Mouse (Mus musculus) forelimb bud, embryonic 11.5 days (tissue): Measurements from ENCODE around the gene Enox1.
"Not testable (repeated sequence)": the region's sequence is repeated elsewhere in the genome, so short reads cannot be mapped to it uniquely, and the experiment has no call there.

Experiments
- DNase-seq: peaks from one replicate; pipeline ENCODE4 v3.0.0-alpha.2; 2012; ENCODE audit warnings: low read depth, low spot score

The Enox1 gene

GRCm38 (mm10) chr14:77509924-77510323 is 353.4 kb downstream of the Enox1 start:
- no peak for DNase-seq

GRCm38 (mm10) chr14:77511137-77511870 is 354.7 kb downstream of the Enox1 start:
- DNase-seq: no peak

- DNase-seq: no peak
Observed at GRCm38 (mm10) chr14:77518017-77518416, 361.5 kb downstream of the Enox1 start.

- no peak for DNase-seq
Observed at GRCm38 (mm10) chr14:77518941-77519695, 362.6 kb downstream of the Enox1 start.

DNA sequence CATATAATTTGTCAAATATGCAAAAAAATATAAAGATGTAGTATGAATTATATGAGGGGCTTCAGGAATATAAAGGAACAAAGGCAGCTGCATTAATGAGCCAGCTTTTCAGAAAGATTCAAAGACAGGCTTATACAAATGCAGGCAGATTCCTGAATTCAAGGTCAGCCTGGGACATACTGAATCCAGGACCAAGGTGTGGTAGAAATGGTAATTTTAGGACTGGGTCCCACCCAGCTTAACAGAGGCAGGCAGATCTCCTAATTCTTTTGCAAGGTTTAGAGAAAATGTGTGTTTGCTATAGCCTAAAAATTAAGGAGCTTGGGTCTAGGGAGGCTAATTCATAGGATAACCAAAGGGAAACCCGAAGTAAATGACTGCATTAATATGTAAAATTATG is 363.1 kb downstream of the Enox1 start:
- DNase-seq: no peak

- no peak for DNase-seq
Observed at GRCm38 (mm10) chr14:77524303-77524702, 367.7 kb downstream of the Enox1 start.

DNA sequence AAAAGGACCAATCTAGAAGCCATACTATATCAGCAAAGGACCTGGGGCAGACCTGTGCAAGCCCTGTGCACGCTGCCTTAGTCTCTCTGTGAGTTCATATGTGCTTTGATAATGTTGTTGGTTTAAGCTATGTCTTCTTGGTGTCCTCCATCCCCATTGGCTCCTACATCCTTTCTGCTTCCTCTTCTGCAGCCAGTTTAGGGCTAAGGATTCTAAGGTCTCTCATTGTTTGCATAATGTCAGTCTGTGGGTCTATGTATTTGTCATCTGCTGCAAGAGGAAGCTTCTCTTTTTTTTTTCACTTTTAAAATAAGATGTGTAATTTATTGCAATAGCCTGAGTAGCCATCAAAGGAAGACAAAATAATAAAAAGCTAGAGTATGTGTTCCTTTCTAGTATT is 369.7 kb downstream of the Enox1 start:
- DNase-seq: no peak

DNA sequence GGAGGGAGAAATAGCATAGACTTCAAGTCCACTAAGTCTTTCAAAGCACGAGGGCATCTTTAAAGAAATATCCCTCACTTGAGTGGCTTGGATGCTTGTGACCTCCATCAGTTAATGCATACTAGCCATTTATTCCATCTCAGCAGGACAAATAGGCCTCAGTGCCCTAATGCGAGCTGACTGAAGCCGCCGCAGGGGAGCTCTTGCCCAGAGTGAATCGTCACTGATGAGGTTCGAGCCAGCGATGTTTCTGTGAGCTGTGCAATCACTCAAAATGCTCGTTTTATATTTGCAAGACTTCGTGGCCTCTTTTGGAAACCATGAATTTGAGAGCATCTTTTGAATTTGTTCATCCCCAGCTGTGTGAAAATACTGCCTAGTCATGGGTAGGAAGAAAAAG is 372.6 kb downstream of the Enox1 start:
- no peak for DNase-seq

DNA sequence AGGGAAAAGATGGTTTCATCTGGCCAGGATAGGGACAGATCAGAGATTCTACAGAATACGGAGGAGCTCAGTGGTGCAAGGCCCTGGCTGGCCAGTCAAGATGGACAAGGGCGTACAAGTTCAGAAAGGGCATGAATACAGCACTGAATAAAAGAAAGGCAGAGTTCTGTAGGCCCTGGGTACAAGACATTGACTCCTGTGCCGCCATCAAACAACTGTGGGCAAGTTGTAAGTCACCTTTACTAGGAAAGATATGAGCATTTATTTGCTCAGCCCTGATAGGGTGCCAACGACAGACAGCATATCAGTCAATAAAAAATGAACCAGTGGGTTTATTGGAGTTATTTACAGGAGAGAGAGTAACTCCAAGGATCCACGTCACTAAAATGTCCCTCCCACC is 373.1 kb downstream of the Enox1 start:
- DNase-seq: no peak

GRCm38 (mm10) chr14:77533638-77534037 is 377.1 kb downstream of the Enox1 start:
- no peak for DNase-seq

- DNase-seq: no peak
Observed at GRCm38 (mm10) chr14:77534120-77534519, 377.6 kb downstream of the Enox1 start.

DNA sequence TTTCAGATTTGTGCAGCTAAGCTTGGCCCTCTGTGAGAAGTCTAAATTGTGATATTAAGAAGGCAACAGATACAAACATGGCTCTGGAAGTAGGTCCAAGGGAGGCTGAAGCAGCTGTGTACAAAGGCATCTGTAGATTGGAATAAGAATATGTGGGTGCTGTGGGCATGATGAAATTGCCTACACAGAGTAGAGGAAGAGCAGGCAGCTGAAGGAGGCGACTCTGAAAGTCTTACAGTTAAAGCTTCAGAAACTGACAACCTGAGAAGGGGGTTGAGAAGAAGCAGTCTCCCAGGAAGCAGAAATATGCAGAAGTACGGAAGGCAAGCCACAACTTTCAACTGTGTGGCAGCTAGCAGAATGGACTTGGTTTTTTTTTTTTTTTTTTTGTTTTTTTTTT is 380.0 kb downstream of the Enox1 start:
- DNase-seq: no peak

DNA sequence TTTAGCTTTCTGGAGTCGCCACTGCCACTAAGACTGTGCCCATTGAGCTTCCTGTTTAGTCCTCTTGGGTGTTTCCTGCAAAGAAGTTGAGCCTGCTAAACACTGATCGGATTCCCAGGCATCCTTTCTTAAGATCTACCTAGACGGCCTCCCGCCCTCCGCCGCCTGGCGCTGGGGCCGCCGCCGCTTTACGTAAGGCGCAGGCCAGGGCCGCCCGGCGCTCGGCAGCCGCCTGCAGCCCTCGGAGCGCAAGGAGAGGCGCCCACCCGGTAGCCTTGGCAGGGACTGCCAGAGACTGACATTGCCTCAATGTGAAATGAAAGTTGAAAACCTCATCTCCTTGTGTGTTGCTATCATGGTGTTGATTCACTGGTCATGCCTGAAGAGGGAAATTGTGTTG is 383.0 kb downstream of the Enox1 start:
- DNase-seq: not testable (repeated sequence)

GRCm38 (mm10) chr14:77541925-77542324 is 385.4 kb downstream of the Enox1 start:
- no peak for DNase-seq

- DNase-seq: no peak
Observed at GRCm38 (mm10) chr14:77546531-77547274, 390.1 kb downstream of the Enox1 start.

DNA sequence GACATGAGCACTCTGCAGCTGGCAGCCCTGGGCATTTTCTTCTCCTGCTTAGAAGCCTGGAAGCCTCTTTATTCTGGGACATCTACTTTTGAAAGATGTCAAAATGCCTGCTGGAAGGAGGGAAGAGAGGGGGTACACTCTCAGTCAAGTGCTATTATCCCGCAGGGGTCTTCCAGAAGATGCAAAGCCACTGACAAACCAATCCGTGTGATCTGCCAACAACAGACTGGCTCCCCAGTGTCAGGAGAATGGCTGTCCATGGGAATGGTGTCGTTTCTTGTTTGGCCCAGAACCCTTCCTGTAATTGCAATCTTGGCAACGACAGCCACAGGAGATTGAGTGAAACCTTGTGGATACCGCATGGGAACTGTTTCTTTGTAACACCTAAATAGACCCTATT is 390.8 kb downstream of the Enox1 start:
- no peak for DNase-seq

GRCm38 (mm10) chr14:77548963-77549362 is 392.4 kb downstream of the Enox1 start:
- no peak for DNase-seq

DNA sequence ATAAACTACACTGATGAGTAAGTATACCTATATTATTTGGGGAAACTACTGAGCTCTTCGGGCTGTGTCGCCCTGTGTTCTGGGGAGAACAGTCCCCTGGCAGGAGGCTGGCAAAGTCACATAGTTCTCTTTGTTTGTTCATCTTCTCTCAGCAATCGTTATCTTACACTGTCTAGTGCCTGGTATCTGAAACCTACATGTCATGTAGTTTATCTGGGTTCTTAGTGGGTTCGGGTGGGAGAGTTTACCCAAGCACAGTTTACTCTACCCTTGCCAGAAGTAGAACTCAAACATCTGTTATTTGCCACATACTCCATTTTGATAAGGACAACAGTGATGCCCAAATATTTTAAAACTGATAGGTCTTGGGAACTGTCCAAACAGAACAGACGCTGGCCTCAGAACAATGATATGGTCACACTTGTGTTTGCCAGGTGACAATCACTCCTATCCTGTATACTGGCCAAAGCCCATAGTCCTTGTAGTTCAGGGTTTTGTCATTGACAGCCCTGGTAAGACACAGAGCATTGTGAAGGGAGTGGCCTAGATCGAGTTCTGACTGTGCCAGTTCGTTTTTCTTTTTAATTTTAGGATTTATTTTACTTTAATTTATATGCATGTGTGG is 401.0 kb downstream of the Enox1 start:
- DNase-seq: no peak

- DNase-seq: no peak
Observed at GRCm38 (mm10) chr14:77558910-77559309, 402.3 kb downstream of the Enox1 start.

GRCm38 (mm10) chr14:77559792-77560191 is 403.2 kb downstream of the Enox1 start:
- no peak for DNase-seq

GRCm38 (mm10) chr14:77561808-77562583 is 405.4 kb downstream of the Enox1 start:
- no peak for DNase-seq
